Mouse (Mus musculus) cerebellum, adult 2 months (tissue): Measurements from ENCODE around the gene Sh3glb1. TPM values are rescaled to one million over a fixed set of nuclear protein-coding genes. Genes with fewer than 3 reads are reported as not detected.

Experiments
- DNase-seq, 2 experiments: peaks; one replicate each; pipeline ENCODE4 v3.0.0; 2021
- H3K27ac ChIP-seq: fragments of 200-500 bp; 2 replicates; pipeline ENCODE4 v1.5.1; 2012; ENCODE audit warnings: low read length, control low read depth, inconsistent platforms; ENCODE audit not compliant: insufficient read depth
- H3K27me3 ChIP-seq: fragments of 200-500 bp; 2 replicates; pipeline ENCODE4 v1.6.1; 2012; ENCODE audit warnings: inconsistent platforms, mild to moderate bottlenecking, low read length, moderate library complexity; ENCODE audit not compliant: control insufficient read depth, insufficient read depth
- H3K4me1 ChIP-seq: fragments of 200-500 bp; 2 replicates; pipeline ENCODE4 v1.6.1; 2011; ENCODE audit warnings: low read length; ENCODE audit not compliant: control insufficient read depth, insufficient read depth
- H3K4me3 ChIP-seq: fragments of 200-500 bp; replicated peaks from 2 replicates; pipeline ENCODE3; 2011; ENCODE audit warnings: mild to moderate bottlenecking, low read depth, low read length, control low read depth; ENCODE audit not compliant: insufficient read depth
- CTCF ChIP-seq: fragments of 200-500 bp; IDR thresholded peaks from 2 replicates; pipeline ENCODE4 v1.5.1; 2011; ENCODE audit warnings: low read depth, mild to moderate bottlenecking, control low read depth, low read length, moderate library complexity, borderline replicate concordance; ENCODE audit not compliant: insufficient read depth
- POLR2A ChIP-seq: fragments of 200-500 bp; IDR thresholded peaks from 2 replicates; pipeline ENCODE4 v1.6.1; 2011; ENCODE audit warnings: low read length, control low read depth, borderline replicate concordance; ENCODE audit not compliant: insufficient read depth
- WGBS: fragments of 180-500 bp; shearing (Covaris S2); methylation state at CpG from one replicate; pipeline ENCODE4 v1.1.7; 2018; 5-methylcytosine and 5-hydroxymethylcytosine counted together
- polyA plus RNA-seq: library from polyadenylated mRNA; depleted of rRNA; stranded (reverse); fragments of >200 nt; gene quantifications from 2 replicates; pipeline ENCODE4 v1.2.3, GENCODE M21; 2012

Gene Sh3glb1
- polyA plus RNA-seq, 1 experiment, result 25.5 TPM

DNA sequence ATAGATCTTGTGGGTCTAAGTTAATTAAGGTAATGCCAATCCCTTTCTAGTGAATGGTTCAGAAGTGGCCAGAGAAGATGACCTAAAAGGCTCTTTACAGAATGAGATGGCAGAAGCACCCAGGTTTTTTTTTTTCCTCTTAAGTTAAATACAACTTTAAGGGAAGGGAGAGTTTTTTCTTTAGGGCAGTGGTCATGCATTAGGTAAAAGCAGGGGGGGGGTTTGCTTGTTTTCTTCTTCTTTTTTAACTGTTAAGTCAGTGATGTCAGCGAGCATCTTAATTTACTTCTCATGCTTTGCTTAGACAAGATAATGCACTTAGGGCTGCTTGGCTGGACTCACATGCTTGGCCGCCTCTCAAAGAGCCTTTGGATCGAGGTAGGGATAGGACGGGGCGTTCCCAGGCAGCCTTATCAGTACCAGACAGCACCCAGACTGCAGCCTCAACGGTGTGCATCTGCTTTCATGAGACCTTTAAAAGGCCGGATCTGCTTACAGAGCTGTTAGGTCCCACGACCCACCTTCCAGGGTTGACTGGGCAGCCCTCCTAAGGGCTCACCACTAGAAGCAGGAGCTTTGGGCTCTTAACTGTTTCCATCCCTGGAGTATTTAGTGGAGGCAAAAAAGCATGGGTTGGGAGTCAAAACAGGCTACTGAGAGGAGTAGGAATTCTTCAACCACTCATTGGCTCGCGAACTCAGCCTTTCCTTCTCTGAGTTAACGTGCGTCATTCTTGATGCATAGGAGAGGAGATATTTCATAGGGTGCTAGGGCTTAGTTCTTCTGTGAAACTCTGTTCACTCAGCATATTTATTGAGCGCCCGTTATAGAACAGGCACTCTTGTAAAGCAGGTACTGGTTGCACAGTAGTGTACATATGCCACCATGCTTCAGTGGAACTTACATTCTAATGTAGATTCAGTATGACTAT lies 49.9 kb downstream of the Sh3glb1 start:
- DNase-seq, result no peak
- Histone ChIP-seq H3K4me3 (no peak overlapping the region), H3K27me3 (no peaks in the 10 kb centered on the region), H3K4me1 (no peaks in the 10 kb centered on the region), H3K27ac (no peak overlapping the region)
- WGBS, result 52% methylated on average over 14 of the region's 14 CpGs
- TF ChIP-seq CTCF (no peak), POLR2A (no peak)

DNA sequence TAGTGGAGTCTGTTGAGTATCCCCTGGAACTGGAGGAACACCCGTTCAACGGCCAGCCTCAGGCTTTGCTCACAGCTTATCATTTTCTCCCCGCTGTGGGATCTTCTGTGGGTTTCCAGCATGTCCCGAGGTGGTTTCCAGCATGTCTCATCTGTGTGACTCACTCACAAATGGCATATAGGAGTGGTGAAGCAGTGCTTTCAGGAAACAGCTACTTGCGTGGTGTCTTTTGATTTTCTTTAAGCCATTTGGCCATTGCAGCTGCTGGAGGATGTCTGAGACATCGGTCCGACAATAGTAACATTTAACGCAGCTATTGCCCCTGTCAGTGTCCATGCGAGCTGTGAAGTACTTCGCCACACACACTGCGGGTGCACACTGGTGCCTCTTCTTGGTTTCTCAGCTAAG lies 50.7 kb downstream of the Sh3glb1 start:
- Histone ChIP-seq H3K27ac (no peak overlapping the region), H3K27me3 (no peaks in the 10 kb centered on the region), H3K4me1 (no peaks in the 10 kb centered on the region), H3K4me3 (no peak overlapping the region)
- TF ChIP-seq CTCF, result no peak
- TF ChIP-seq POLR2A, result no peak
- 76% methylated on average over 11 of the region's 11 CpGs for WGBS
- DNase-seq, result no peak

DNA sequence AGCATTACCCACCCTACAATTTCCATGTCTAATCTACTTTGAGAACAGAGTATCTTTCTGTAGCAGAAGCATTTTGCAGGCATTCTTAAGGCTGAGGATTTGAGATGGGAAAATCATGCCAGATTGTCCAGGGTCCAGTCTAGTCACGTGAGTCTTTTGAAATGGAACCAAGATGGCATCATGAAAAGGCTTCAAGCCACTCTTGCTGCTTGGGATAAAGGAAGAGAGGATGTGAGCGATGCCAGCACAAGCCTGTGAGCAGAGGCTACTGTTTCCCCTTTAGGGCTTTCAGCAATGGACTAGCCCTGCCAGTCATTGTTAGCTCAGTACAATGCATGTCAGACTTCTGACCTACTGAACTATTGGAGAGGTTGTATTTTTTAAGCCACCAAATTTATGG lies 51.2 kb downstream of the Sh3glb1 start:
- H3K27ac ChIP-seq, result no peak overlapping the region
- TF ChIP-seq POLR2A (no peak), CTCF (no peak)
- DNase-seq, result no peak
- no peak overlapping the region for H3K4me3 ChIP-seq
- 23% methylated on average over 2 of the region's 2 CpGs for WGBS
- no peaks in the 10 kb centered on the region for H3K4me1 ChIP-seq
- no peaks in the 10 kb centered on the region for H3K27me3 ChIP-seq

DNA sequence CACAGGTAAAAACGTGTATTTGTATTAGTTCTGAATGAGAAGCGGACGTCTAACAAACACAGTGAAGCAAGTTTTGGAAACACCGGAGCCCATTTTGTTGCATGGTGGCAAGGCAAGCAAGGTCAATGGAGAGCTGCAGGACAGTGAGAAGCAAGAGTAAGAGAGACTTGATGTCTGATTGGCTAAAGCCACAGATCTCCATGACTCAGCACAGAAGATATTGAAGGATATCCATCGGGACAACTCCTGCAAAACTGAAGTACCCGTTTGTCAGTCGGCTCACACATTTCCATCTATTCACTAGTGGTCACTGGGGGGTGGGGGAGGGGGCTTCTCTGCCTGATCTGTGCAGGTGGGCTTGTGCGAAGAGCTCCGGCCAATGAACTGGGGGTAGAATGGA lies 52.1 kb downstream of the Sh3glb1 start:
- H3K27me3 ChIP-seq, result no peaks in the 10 kb centered on the region
- TF ChIP-seq POLR2A (no peak), CTCF (no peak)
- WGBS, result 87% methylated on average over 9 of the region's 9 CpGs
- no peak overlapping the region for H3K27ac ChIP-seq
- H3K4me3 ChIP-seq, result no peak overlapping the region
- DNase-seq, result no peak
- no peaks in the 10 kb centered on the region for H3K4me1 ChIP-seq

DNA sequence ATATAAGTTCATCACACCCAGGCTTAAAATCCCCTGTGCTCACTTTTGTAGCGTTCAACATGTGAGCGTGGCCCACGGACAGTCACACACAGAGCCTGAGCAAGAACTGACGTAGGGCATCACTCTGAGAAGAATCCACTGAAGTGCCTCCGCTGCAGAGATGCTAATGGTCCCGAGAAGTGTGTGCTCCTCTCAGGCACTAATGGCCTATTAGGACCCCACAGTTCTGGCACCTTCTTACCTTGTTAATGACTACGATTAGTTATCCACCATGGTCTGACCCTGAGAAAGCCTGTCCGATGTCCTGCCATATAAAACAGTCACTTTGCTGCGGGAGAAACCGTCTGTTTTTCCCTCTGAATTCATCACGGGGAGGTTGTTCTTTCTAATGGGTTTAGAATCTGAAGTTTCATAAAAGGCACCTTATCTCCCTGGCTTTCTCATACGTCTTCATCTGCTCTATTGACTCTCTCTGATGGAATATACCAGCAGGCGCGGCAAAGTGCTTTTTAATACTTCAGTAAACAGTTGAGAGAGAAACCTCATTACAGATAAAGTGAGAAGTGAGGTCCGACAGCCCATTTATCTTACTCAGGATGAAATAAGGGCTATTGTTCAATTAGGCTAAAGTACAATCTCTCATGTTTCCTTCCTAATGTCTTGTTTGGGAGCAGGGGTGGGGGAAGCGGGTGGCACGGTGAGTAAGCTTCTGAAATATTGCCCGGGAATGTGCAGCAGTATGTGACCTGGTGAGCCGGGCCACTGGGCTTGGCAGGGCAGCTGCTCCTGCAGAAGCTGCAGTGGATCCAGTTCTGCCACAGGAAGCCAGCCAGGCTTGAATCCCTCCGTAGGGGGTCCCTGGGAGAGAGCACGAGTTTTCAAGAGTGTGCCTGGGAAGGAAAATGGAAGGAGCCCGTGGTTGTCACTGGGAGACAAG lies 55.5 kb downstream of the Sh3glb1 start:
- Histone ChIP-seq H3K27ac (no peak overlapping the region), H3K27me3 (no peaks in the 10 kb centered on the region), H3K4me1 (no peaks in the 10 kb centered on the region), H3K4me3 (no peak overlapping the region)
- WGBS, result 53% methylated on average over 22 of the region's 22 CpGs
- peak in 1 of 2 experiments; percentile 14 for DNase-seq
- TF ChIP-seq CTCF (no peak), POLR2A (no peak)

DNA sequence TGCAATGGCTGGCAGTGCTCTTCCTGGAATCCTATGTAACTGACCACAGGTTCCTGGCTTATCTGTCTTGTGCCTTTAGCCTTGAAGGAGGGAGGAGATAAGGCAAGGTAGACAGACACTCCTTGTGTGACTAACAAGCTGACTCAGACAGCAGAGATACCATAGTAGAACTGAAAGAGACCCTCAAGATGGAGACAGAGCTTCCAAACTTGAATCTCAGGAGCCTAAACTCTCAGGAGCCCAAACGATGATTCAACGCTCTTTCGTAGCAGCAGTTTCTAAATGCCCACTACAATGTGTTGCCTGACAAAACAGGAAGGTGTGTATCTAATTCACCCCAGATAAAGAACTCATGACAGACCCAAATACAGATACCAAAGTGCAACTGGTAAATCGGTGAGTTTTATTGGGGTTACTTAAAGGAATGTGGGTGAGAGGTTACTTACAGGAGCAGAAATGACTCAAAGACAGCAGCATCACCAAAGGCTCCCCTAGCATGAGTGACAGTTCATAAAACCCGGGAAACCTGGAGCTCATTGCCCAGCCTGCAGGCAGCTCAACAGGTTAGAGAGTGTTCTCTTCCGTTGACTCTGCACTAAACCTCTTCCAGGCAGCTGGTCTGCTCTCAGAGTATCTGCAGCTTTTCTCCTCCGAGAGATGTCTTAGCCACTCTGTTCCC lies 56.6 kb downstream of the Sh3glb1 start:
- DNase-seq, result no peak
- no peaks in the 10 kb centered on the region for H3K27me3 ChIP-seq
- TF ChIP-seq POLR2A, result no peak
- no peak for TF ChIP-seq CTCF
- no peaks in the 10 kb centered on the region for H3K4me1 ChIP-seq
- no peak overlapping the region for H3K27ac ChIP-seq
- no peak overlapping the region for H3K4me3 ChIP-seq
- 94% methylated on average over 7 of the region's 7 CpGs for whole genome bisulfite sequencing

DNA sequence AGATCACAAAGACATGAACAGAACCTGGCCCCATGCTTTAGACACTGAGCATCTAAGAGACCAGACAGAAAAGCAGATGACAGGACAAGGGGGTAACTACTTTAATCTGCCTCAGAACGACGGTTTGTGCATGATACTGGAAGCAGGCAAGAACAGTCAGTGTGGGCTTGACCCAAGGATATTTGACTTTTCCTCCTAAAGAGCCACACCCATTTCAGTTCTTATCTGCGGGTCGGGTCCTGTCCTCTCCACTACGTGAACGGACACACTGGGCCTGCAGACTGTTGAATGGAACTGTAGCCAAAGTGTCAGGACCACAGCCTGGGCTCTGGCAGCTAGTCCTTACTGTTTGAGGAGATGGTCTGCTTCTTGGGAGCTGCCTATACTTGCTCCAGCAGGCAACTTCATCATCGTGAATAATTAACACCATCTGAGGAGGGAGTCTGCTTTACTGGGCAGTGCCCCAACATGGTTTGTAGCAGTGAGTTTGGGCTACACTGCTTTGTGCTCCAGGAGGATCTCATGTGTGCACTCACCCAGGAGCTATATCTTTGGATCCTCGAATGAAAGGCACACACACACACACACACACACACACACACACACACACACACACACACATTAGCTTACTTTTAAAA lies 57.8 kb downstream of the Sh3glb1 start:
- Histone ChIP-seq H3K27me3 (no peaks in the 10 kb centered on the region), H3K27ac (no peak overlapping the region), H3K4me1 (no peaks in the 10 kb centered on the region), H3K4me3 (no peak overlapping the region)
- TF ChIP-seq POLR2A (no peak), CTCF (no peak)
- no peak for DNase-seq
- WGBS, result 53% methylated on average over 8 of the region's 8 CpGs
